Mouse (Mus musculus) hindbrain, embryonic 15.5 days (tissue): ENCODE data around the gene Limk2. TPM values are rescaled to one million over a fixed set of nuclear protein-coding genes. Genes with fewer than 3 reads are reported as not detected.

Source experiments
- ATAC-seq: fragments of 200-750 bp; cut with Nextera tagmentation; 2 replicates; pipeline ENCODE4 v1.8.0; 2017; ENCODE audit warnings: low read depth, moderate number of reproducible peaks, moderate TSS enrichment; ENCODE audit not compliant: low FRiP score
- H3K27ac ChIP-seq: fragments of 300-500 bp; sonication (generic); replicated peaks from 2 replicates; pipeline ENCODE4 v1.5.1; 2015; ENCODE audit warnings: mild to moderate bottlenecking, inconsistent platforms
- H3K27me3 ChIP-seq: fragments of 300-500 bp; sonication (generic); 2 replicates; pipeline ENCODE4 v1.6.1; 2015; ENCODE audit warnings: control low read depth, inconsistent platforms
- H3K36me3 ChIP-seq: fragments of 300-500 bp; sonication (generic); 2 replicates; pipeline ENCODE4 v1.6.1; 2015; ENCODE audit warnings: control low read depth, inconsistent platforms
- H3K4me1 ChIP-seq: fragments of 300-500 bp; sonication (generic); replicated peaks from 2 replicates; pipeline ENCODE4 v1.6.1; 2015; ENCODE audit warnings: control low read depth, inconsistent platforms
- H3K4me2 ChIP-seq: fragments of 300-500 bp; sonication (generic); 2 replicates; pipeline ENCODE4 v1.6.1; 2015; ENCODE audit warnings: moderate library complexity, mild to moderate bottlenecking, inconsistent platforms
- H3K4me3 ChIP-seq: fragments of 300-500 bp; sonication (generic); 2 replicates; pipeline ENCODE4 v1.5.1; 2015; ENCODE audit warnings: mild to moderate bottlenecking, inconsistent platforms
- H3K9ac ChIP-seq: fragments of 300-500 bp; sonication (generic); 2 replicates; pipeline ENCODE4 v1.6.1; 2015; ENCODE audit warnings: inconsistent platforms
- H3K9me3 ChIP-seq: fragments of 300-500 bp; sonication (generic); 2 replicates; pipeline ENCODE4 v1.6.1; 2016; ENCODE audit warnings: control low read depth, inconsistent platforms
- WGBS: fragments of 180-500 bp; shearing (Covaris S2); methylation state at CpG from one replicate; pipeline ENCODE4 v1.1.7; 2015; 5-methylcytosine and 5-hydroxymethylcytosine counted together
- polyA plus RNA-seq: library from polyadenylated mRNA; unstranded; fragments of >200 nt; fragmentation: Nextera tagmentation; extraction: Ambion mirVana; gene quantifications from 2 replicates; pipeline ENCODE4 v1.2.1, GENCODE M21; 2015

Limk2 gene
- polyA plus RNA-seq, 1 experiment from 2014 or later: 158 TPM

GRCm38 (mm10) chr11:3386941-3387368 lies 22.0 kb downstream of the Limk2 start:
- no peaks in the 10 kb centered on the region for H3K27me3 ChIP-seq
- H3K4me3 ChIP-seq: no peak overlapping the region
- H3K4me1 ChIP-seq: peaks cover 5% of the 10 kb centered on the region
- H3K4me2 ChIP-seq: no peak overlapping the region
- H3K9ac ChIP-seq: no peak overlapping the region
- peak; percentile 91 for ATAC-seq
- H3K36me3 ChIP-seq: no peaks in the 10 kb centered on the region
- no peaks in the 10 kb centered on the region for H3K9me3 ChIP-seq
- H3K27ac ChIP-seq: no peak overlapping the region
- WGBS: 28% methylated on average over 4 of the region's 4 CpGs

DNA sequence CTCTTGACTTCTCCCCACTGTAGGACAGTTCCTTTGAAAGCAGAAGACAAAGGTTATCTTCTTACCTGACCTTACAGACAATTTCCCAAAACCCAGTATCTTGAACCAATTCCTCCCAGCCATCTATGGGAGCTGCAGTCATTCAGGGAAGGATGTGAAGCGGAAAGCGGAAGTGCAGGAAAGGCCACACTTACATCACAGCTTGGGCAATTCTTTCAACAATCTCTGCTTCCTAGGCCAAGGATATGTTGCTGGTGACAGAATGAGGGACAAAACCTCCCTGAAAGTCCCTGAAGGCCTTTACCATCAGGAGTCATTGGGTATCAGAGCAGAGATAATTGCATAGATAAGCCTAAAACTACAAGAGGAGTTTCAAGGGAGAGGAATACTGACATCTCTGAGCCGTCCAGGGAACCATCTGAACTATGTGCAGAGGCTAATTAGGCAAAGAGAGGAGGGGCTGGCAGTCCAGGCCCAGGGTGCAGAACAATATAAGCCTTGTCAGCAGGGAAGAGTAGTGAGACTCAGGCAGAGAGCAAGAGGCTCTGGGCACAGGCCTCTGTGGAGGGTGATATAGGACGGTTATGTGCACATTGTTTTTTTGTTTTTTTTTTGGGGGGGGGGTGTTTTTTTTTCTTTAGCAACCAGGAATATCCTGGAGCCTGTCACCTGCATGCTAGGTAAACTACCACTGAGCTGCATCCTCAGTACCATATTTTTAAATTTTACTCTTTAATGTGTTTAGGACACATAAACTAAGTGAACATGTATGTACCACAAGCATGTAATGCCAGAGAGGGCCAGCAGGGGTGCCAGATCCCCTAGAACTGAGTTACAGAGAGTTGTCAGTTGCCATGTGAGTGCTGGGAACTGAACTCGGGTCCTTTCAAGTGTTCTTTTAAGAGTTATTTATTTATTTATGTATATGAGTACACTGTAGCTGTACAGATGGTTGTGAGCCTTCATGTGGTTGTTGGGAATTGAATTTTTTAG lies 26.1 kb downstream of the Limk2 start:
- H3K4me2 ChIP-seq: no peak overlapping the region
- no peak overlapping the region for H3K4me3 ChIP-seq
- H3K4me1 ChIP-seq: peaks cover 5% of the 10 kb centered on the region
- no peaks in the 10 kb centered on the region for H3K36me3 ChIP-seq
- ATAC-seq: no peak
- H3K27ac ChIP-seq: no peak overlapping the region
- WGBS: 72% methylated on average over 5 of the region's 5 CpGs
- no peak overlapping the region for H3K9ac ChIP-seq
- no peaks in the 10 kb centered on the region for H3K27me3 ChIP-seq
- H3K9me3 ChIP-seq: no peaks in the 10 kb centered on the region

DNA sequence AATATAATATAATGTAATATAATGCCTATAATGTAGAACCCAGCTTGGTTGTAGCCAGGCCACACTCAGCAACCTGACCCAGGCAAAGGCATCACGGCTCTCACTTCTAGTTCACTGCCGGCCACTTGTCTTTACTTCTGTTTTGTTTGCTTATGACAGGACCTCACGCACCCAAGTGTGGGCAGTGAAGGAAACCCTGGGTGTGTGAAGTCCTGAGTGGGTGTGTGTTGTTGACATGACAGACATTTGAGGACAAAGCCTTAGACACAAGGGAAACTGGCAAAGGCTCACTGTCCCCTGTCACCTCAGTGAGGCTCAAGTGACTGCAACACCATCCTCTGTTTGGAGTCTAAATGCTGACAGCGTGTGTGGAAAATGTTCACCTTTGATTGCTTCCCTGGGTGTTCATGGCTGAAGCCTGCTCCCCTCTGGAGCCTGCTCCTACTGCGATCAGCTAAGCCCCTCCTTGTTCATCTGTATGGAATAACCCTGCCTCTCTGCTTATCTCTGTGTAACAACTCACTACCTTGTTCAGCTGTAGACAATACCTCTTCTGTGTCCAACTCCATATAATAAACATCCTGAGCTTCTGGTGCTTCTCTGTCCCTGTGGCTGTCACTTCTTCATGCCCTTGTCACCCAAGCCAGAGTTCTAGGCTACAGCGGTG lies 27.7 kb downstream of the Limk2 start:
- no peaks in the 10 kb centered on the region for H3K27me3 ChIP-seq
- H3K36me3 ChIP-seq: no peaks in the 10 kb centered on the region
- no peaks in the 10 kb centered on the region for H3K9me3 ChIP-seq
- no peak for ATAC-seq
- H3K4me3 ChIP-seq: no peak overlapping the region
- no peaks in the 10 kb centered on the region for H3K4me1 ChIP-seq
- H3K27ac ChIP-seq: no peak overlapping the region
- WGBS: 92% methylated on average over 6 of the region's 6 CpGs
- no peak overlapping the region for H3K4me2 ChIP-seq
- H3K9ac ChIP-seq: no peak overlapping the region

- Histone ChIP-seq H3K4me1 (peaks cover 4% of the 10 kb centered on the region), H3K4me2 (no peak overlapping the region), H3K27ac (no peak overlapping the region), H3K27me3 (no peaks in the 10 kb centered on the region), H3K9ac (no peak overlapping the region), H3K4me3 (no peak overlapping the region), H3K9me3 (no peaks in the 10 kb centered on the region), H3K36me3 (no peaks in the 10 kb centered on the region)
- WGBS: 84% methylated on average over 4 of the region's 4 CpGs
- no peak for ATAC-seq
These were observed 29.6 kb downstream of the Limk2 start for GRCm38 (mm10) chr11:3379427-3379826.

DNA sequence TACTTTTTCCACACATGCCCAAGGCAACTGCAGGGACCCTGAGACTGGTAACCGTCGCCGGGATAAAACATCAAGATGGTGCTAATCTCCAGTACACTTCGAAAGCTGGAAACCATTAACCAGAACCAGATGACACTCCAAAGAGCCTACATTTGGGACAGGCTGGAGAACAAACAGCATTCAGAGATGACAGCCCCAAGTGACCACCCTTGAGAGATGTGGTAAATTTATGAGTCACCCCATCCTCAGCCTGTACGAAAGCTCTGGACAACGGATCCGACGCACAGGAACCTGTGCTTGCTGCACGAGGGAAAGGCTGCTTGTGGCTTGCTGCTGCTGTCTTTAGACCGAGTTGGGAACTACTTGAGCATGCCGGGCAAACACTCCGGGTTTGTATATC lies 34.2 kb downstream of the Limk2 start:
- Histone ChIP-seq H3K27me3 (no peaks in the 10 kb centered on the region), H3K36me3 (no peaks in the 10 kb centered on the region), H3K9ac (no peak overlapping the region), H3K4me3 (no peak overlapping the region), H3K27ac (peak overlapping the region; percentile 59; the same call in 1 of the 2 replicates), H3K4me2 (0 out of 2 replicates have a peak overlapping the region, but pooled peaks have one; percentile 27), H3K4me1 (peaks cover 37% of the 10 kb centered on the region), H3K9me3 (no peaks in the 10 kb centered on the region)
- no peak for ATAC-seq
- 83% methylated on average over 12 of the region's 12 CpGs for WGBS

GRCm38 (mm10) chr11:3374293-3374645 lies 34.7 kb downstream of the Limk2 start:
- H3K27me3 ChIP-seq: no peaks in the 10 kb centered on the region
- H3K36me3 ChIP-seq: no peaks in the 10 kb centered on the region
- H3K4me2 ChIP-seq: peak overlapping the region; percentile 27
- WGBS: 18% methylated on average over 7 of the region's 7 CpGs
- peaks cover 42% of the 10 kb centered on the region for H3K4me1 ChIP-seq
- H3K9ac ChIP-seq: no peak overlapping the region
- ATAC-seq: no peak
- H3K4me3 ChIP-seq: no peak overlapping the region
- no peaks in the 10 kb centered on the region for H3K9me3 ChIP-seq
- H3K27ac ChIP-seq: peak overlapping the region; percentile 59

DNA sequence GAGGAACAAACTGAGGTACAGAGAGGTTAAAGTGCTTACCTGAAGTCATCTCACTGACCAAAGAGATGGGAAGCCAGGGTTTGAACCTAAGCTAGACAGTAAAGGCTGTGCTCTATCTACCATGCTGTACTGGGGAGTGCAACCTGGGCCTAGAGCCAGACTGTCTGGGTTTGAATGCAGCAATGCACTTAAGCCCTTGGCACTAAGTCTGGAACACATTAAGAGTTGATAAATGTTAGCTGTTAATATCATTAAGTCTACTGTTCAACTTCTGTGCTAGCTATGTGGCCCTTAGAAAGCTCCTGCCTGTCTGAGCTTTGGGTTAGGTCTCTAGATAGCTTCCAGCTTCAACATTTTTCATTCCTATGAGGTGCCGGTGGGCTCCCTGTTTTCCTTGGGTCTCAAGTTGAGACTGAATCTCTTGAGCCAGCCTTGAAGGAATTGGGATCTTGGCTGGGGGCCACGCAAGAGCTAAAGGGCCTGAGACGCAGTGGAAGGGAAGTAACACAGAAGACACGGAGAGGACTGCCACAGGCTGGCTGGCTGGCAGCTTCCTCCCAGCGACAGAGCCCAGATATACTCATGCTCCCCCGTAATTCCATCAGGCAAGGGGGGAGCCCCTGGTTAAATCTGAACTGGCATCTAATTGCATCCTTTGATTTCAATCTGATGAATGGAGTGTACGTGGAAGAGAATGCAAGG lies 35.2 kb downstream of the Limk2 start:
- Histone ChIP-seq H3K9me3 (no peaks in the 10 kb centered on the region), H3K27ac (peak overlapping the region; percentile 59), H3K27me3 (no peaks in the 10 kb centered on the region), H3K9ac (no peak overlapping the region), H3K36me3 (no peaks in the 10 kb centered on the region), H3K4me1 (peaks cover 47% of the 10 kb centered on the region), H3K4me3 (no peak overlapping the region), H3K4me2 (peak overlapping the region; percentile 27)
- no peak for ATAC-seq
- 37% methylated on average over 7 of the region's 7 CpGs for WGBS

DNA sequence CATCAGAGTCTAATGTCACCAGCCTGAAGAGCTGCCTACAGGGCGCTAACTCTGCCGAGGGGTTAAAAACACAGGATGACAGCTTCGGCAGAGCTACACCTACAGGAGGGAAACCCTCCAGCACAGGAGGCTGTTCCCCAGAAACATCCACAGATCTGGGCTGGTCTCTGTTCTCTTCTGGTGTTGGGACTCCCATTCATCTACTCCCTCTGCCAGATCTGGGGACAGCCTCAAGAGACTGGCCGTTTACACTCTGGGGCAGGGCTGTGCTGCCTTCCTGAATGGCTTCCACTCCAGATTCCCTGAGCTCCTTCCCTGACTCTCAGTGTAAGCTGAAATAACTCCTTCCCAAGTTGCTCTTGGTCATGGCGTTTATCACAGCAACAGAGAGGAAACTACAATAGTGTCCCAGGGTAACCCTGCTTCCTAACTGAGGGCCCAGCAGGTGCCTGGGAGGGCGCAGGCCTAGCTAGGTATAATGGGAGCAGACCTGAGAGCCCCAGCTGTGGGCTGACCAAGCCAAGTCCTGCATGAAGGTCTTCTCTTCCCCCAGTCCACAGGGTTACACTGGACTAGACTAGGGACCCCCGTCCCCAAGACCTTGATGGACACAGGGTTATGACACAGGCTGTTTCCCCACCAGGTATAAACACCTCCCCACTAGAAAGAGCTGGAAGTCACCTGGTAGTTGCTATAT lies 37.2 kb downstream of the Limk2 start:
- peak overlapping the region; percentile 73 for H3K4me2 ChIP-seq
- H3K27ac ChIP-seq: peak overlapping the region; percentile 89
- H3K4me3 ChIP-seq: peak overlapping the region; percentile 58
- 17% methylated on average over 7 of the region's 7 CpGs for WGBS
- H3K9me3 ChIP-seq: no peaks in the 10 kb centered on the region
- peak; percentile 59 for ATAC-seq
- no peaks in the 10 kb centered on the region for H3K36me3 ChIP-seq
- H3K9ac ChIP-seq: peak overlapping the region; percentile 78
- no peaks in the 10 kb centered on the region for H3K27me3 ChIP-seq
- H3K4me1 ChIP-seq: peaks cover 66% of the 10 kb centered on the region

- Histone ChIP-seq H3K27ac (peak overlapping the region; percentile 89), H3K27me3 (no peaks in the 10 kb centered on the region), H3K9me3 (no peaks in the 10 kb centered on the region), H3K4me3 (peak overlapping the region; percentile 58), H3K4me1 (peaks cover 71% of the 10 kb centered on the region), H3K9ac (peak overlapping the region; percentile 78), H3K4me2 (peak overlapping the region; percentile 73), H3K36me3 (no peaks in the 10 kb centered on the region)
- under 1% methylated on average over 27 of the region's 27 CpGs for WGBS
- ATAC-seq: peak; percentile 96
These were observed 37.9 kb downstream of the Limk2 start for GRCm38 (mm10) chr11:3370928-3371598.

GRCm38 (mm10) chr11:3370162-3370561 lies 38.8 kb downstream of the Limk2 start:
- Histone ChIP-seq H3K4me1 (peaks cover 71% of the 10 kb centered on the region), H3K27ac (peak overlapping the region; percentile 89; the same call in 1 of the 2 replicates), H3K9ac (peak overlapping the region; percentile 78), H3K9me3 (no peaks in the 10 kb centered on the region), H3K4me2 (peak overlapping the region; percentile 73), H3K36me3 (no peaks in the 10 kb centered on the region), H3K4me3 (peak overlapping the region; percentile 58), H3K27me3 (no peaks in the 10 kb centered on the region)
- ATAC-seq: no peak
- 68% methylated on average over 2 of the region's 2 CpGs for WGBS

DNA sequence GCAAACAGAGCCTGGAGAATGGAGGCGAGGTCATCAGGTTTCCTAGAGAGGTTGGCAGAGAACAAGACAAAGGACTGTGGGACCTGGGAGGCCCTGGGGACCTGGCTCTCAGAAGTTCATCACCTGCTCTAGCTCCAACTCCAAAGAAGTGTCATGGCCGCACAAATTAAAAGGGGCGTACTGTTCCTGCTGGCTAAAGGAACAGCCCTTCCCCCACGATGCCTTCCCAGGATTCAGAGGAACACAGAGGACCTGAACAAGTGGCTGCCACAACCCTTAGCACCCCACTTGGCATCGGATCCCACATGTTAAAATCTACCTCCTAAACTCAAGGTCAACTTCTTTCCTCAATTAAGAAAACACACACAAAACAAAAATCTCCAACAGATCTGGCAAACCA lies 39.5 kb downstream of the Limk2 start:
- peaks cover 67% of the 10 kb centered on the region for H3K4me1 ChIP-seq
- H3K27ac ChIP-seq: no peak overlapping the region
- no peak for ATAC-seq
- H3K4me2 ChIP-seq: peak overlapping the region; percentile 73
- H3K27me3 ChIP-seq: no peaks in the 10 kb centered on the region
- H3K36me3 ChIP-seq: no peaks in the 10 kb centered on the region
- peak overlapping the region; percentile 78; the same call in 1 of the 2 replicates for H3K9ac ChIP-seq
- no peaks in the 10 kb centered on the region for H3K9me3 ChIP-seq
- WGBS: 77% methylated on average over 5 of the region's 5 CpGs
- peak overlapping the region; percentile 58 for H3K4me3 ChIP-seq
